Mouse (Mus musculus) heart, postnatal 25 days (tissue): ENCODE data around the gene Rbm19. TPM values are rescaled to one million over a fixed set of nuclear protein-coding genes. Genes with fewer than 3 reads are reported as not detected.

ENCODE experiments used
- DNase-seq: peaks from one replicate; pipeline ENCODE4 v3.0.0; 2022; ENCODE audit warnings: low spot score
- intact Hi-C: fragments of 180-260 bp; cut with DNase I; formaldehyde crosslinking; loops from one replicate; pipeline ENCODE4 v1.15.1; 2025
- total RNA-seq, 2 experiments: library from RNA; stranded (reverse); gene quantifications; 2 replicates each; pipeline ENCODE4 v1.2.3; 2021

Gene Rbm19
- total RNA-seq, 2 experiments from 2014 or later, result 17.6 to 19.5 TPM

DNA sequence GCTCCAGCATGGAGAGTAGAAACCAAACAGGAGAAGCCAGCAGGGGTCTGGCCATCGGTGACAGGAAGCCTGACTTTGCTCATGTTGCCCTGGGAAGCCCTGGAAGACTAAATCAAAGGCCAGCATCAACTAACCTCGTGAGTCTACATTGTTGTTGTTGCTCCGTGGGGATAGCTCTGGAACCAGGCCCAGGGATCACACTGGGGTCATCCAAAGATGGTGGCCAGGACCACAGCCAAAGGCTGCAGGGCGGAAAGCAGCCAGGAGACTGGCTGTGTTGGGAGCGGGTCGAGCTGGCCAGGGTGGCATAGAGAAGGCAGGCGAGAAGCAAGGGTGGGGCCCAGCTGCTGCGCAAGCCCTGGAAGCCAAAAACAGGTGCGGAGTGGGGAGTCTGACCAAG is 75.4 kb downstream of the Rbm19 start:
- no peak for DNase-seq
- intact Hi-C loops, result no loop called here

DNA sequence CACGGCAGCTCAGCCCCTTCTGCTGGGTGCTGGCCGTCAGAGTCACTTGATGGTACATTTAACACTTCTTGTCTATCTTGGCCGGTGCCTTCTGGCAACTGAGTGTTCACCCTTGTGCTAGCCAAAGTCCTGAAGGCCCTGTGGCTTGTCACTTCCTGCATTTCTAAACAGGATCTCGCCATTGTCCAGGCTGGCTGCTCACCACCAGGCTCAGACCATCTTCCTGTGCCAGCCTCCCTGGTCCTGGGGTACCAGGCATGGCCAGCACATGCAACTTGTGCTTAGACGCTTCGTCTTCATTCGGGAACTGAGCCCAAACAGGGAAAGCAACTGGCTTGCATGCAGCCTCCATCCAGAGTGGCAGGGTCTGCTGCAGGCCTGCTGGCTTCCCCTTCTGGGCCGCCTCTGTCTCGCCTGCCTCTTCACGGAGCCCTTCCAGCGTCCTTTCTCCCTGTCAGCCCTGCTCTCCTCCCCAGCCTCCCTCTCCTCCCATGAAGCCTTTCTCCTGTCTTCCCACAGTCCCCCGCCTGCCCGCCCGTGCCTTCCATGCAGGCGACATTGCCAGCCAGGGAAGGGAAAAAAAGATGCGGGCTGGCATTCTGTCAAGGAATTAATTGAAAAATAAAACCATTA is 78.2 kb downstream of the Rbm19 start:
- DNase-seq, result no peak
- intact Hi-C loops, result no loop called here

- intact Hi-C loops, result no loop called here
Observed at GRCm38 (mm10) chr5:120194948-120195347, 78.7 kb downstream of the Rbm19 start.

GRCm38 (mm10) chr5:120196879-120197278 is 80.6 kb downstream of the Rbm19 start:
- intact Hi-C loops, result no loop called here
- no peak for DNase-seq

More at GRCm38 (mm10) chr5:120194948-120195347, 78.7 kb downstream of the Rbm19 start:
- no peak for DNase-seq

GRCm38 (mm10) chr5:120197813-120198387 is 81.6 kb downstream of the Rbm19 start:
- DNase-seq, result no peak
- intact Hi-C loops, result no loop called here

- DNase-seq, result no peak
- intact Hi-C loops, result no loop called here
Observed at GRCm38 (mm10) chr5:120199865-120200264, 83.6 kb downstream of the Rbm19 start.

DNA sequence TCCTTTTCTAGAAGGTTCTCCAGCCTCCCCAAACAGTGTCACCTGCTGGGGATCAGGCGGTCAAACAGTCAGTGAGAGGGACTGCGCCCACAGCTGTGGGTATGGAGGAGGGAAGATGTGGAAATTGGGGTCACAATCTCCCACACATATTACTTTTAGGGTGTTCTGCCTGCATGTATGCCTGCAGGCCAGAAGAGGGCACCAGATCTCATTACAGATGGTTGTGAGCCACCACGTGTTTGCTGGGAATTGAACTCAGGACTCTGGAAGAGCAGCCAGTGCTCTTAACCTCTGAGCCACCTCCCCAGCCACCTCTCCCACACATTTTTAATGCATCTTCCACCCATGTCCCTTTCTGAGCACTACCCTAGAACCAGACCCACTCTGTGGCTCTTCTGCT is 88.1 kb downstream of the Rbm19 start:
- intact Hi-C loops, result no loop called here

GRCm38 (mm10) chr5:120206313-120206943 is 90.2 kb downstream of the Rbm19 start:
- no peak for DNase-seq
- intact Hi-C loops, result no loop called here

More for the DNA sequence above, 88.1 kb downstream of the Rbm19 start:
- DNase-seq, result no peak

DNA sequence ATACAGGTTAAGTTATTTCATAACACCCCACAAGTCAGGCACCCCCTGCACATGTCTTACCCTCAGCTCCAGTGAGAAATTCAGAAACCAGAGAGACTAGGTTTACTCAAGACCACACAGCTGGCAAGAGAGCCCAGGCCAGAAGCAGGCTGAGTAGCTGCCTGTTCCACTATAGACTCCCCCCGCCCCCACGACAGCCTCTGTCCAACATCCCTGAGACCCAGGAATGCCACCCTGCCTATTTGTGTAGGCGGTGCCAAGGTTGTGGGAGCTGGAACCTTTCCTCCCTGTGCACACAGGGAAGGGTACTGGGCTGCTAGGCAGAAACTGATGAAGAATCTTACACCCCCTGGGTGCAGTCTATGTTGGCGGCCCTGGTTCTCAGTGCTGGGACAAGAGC is 91.2 kb downstream of the Rbm19 start:
- intact Hi-C loops, result no loop called here
- DNase-seq, result no peak

DNA sequence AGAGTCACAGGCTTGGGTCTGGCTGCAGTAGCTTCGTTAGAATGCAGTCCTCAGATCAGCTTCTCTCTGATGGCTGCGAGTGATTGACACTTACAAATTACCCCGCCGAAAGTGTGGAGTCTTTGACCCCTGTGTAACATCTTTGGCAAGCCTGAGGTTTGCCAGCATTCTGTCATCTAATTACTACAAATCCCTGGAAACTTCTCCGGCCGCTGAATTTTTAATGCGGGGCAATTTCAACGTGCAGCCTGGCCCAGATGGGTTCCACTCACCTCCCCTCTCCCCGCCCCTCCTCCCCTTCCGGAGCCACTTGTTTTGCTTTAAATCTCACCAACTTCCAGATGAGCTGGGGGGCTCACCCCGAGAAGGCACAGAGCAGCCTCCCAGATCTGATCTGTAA is 94.4 kb downstream of the Rbm19 start:
- no peak for DNase-seq
- intact Hi-C loops, result loop anchor here (2.0 kb wide), 2 partner anchors 36 to 64 kb away; no protein-coding TSS in a partner anchor

GRCm38 (mm10) chr5:120211182-120211581 is 94.9 kb downstream of the Rbm19 start:
- DNase-seq, result no peak
- intact Hi-C loops, result loop anchor here (2.0 kb wide), 2 partner anchors 36 to 64 kb away; no protein-coding TSS in a partner anchor

DNA sequence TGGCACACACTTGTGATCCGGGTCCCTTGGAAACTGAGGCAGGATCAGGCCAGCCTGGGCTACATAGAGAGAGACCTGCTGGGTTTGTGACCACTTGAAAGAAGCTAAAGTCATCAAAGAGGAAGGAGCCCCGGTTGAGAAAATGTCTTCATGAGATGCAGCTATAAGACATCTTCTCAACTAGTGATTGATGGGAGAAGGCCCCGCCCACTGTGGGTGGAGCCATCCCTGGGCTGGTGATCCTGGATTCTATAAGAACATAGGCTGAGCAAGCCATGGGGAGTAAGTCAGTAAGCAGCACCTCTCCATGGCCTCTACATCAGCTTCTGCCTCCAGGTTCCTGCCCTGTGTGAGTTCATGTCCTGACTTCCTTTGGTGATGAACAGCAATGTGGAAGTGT is 98.2 kb downstream of the Rbm19 start:
- intact Hi-C loops, result no loop called here
- no peak for DNase-seq

GRCm38 (mm10) chr5:120221216-120221615 is 105.0 kb downstream of the Rbm19 start:
- no peak for DNase-seq

DNA sequence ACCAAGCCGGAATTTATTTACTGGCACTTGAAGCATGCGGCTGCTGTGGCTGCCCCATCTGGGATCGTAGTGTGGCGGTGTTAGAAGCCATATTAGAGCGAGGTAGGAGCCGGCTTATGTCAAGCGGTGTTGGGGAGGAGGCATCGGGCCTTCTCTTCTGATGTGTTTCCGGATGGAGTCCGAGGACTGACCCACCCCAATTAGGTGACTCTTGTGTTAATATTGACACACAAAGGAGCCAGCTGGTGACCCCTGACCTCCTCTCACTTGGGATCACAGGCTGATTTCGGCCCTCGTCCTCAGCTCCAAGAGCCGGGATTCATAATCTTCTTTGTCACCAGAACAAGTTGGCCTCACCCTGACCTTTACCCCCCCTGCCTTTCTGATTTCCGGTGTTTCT is 109.1 kb downstream of the Rbm19 start:
- intact Hi-C loops, result no loop called here

More at GRCm38 (mm10) chr5:120221216-120221615, 105.0 kb downstream of the Rbm19 start:
- intact Hi-C loops, result no loop called here

DNA sequence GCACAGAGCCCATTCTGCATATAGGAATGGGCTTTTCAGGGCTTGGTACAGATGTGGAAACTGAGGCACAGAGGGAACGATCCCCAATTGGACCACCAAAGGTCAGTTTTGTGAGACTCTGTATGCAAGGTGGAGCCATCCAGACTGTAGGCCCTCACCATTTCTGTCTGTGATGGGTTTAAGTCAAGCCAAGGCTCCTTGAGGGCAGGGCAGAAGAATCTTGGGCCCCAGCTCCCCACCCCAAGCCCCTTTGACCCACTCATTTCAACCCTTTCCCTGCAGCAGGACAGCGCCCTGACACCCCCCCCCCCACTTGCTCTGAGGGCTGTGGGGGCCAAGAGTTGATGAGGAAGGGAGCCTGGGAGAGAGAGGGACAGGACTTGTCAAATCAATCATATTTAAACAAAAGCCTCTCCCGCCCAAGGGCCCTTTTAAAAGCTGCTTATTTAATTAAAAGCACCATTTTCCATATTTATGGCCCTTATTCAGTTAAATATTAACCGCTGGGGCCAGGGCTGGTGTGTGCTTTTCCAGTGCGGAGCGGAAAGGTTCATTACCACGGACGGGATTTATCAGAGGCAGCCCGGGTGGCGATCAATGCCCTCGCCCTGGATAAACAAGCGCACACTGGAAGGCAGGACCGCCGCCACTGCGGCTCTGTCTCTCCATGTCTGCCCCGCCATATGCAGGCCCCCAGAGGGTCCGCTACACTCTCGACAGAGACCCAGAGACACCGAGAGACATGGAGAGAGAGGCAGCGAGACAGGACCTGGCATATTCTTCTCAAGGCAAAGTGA is 112.5 kb downstream of the Rbm19 start:
- intact Hi-C loops, result no loop called here
- no peak for DNase-seq

More for the DNA sequence above, 109.1 kb downstream of the Rbm19 start:
- no peak for DNase-seq

DNA sequence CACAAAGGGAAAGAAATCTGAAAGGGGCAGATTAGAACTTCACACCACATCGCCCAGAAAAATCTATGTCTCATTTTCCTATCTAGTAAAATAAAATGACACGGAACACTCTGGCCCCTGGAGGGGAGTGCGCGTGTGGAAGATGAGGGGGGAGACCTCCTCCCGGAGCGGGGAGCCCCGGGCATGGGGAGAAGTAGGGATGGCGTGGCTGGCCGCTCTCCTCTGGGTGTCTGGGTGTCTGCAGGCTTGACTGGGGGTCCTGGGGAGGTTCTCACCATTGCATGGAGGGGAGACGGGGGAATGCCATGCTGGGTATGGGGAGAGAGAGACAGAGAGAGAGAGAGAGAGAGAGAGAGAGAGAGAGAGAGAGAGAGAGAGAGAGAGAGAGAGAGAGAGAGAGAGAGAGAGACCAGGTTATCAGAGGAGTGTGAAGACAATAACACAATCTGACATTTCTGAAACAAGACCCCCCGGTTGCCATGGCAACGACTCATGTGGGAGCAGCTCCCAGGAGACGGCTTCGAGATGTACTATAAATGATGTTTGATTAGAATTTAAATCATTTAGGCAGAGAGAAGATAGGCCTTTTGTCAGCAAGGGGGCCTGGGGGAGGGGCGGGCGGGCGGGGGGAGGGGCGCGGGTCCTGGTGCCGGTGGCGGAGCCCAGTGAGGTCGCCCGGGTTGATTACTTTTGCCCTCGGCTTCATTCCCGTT is 115.3 kb downstream of the Rbm19 start:
- intact Hi-C loops, result no loop called here
- DNase-seq, result no peak

DNA sequence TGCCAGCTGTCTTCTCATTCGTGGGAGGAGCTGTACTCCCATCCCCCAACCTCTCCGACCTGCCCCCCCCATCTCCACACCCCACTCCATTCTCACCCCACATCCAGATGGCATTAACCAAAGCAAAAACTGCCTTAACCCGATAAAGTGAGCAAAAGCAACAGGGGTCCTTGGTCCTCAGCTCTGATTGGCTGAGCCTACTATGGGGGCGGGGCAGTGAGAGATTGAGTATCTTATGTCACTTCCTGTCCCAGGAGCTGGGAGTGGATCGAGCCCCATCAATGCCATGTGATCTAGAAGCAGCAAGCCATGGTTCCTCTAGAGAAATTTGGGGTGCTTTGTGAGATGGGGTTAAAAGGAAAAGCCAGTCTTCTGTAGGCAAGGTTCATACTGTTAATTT is 118.9 kb downstream of the Rbm19 start:
- intact Hi-C loops, result no loop called here
- no peak for DNase-seq

GRCm38 (mm10) chr5:120235571-120235970 is 119.3 kb downstream of the Rbm19 start:
- DNase-seq, result no peak
- intact Hi-C loops, result no loop called here

- intact Hi-C loops, result no loop called here
- DNase-seq, result no peak
Observed at GRCm38 (mm10) chr5:120240071-120240470, 123.8 kb downstream of the Rbm19 start.

DNA sequence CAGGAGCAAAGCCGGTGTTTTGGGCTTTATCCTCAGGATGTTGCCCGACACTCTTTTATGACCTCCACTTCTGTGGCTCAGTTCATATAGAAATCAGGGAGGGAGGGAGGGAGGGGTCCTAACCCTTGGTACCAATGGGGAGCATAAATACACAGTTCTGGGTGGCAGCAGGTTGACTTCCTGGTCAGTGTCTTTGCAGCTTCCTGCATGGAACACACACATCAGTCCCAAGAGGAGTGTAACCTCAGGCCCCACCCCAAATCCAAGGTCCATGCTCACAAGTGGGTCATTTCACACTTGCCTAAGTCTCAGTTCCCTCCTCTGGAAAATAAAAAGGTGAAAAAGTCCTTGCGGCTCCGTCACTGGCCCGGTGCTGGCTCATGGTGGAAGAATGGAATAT is 129.1 kb downstream of the Rbm19 start:
- no peak for DNase-seq
- intact Hi-C loops, result no loop called here
